Mouse (Mus musculus) monocyte, adult 2 months (primary cell): Measurements from ENCODE around the gene Vwf.
A peak's percentile ranks its signal among the peaks of the same experiment; 100 is the strongest.

Source experiments
- DNase-seq, 2 experiments: peaks; one replicate each; pipeline ENCODE4 v3.0.0; 2022; ENCODE audit warnings: low spot score in 2 of 2, low read depth in 1 of 2

Gene Vwf

DNA sequence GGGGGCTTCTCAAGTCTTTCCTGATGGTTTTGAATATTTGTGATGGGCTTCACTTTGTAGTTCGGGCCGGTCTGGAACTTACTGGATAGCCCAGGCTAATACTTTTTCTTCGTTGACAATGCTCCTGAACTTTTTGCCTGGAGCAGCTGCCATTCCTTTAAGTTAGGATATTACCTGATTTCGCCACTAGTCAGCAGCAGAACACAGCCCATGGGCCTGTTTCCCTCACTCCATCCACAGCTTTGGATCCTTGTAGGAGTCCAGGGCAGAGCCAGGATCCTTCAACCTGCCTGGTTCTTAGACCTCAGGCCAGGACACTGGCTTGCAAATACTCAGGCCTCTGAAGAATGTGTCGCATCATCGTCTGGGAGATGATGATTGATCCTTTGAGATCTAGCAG, 74.2 kb downstream of the Vwf start:
- DNase-seq, result no peak

DNA sequence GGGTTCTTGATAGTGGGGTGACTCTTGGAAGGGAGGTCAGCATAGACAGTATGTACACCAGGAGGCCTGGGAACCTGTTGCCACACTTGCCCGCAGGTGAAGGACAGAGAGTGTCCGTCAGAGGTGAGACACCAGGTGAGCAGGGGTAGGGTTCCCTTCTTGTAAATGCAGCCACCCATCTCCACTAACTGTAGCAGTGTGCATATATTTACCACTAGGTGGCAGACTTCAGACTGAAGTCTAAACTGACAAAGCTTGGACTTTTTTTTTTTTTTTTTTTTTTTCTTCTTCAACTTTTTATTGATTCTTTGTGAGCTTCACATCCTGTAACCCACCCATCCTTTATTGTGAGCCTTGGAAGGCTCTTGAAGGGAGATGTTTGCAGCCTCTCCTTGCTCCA, 75.9 kb downstream of the Vwf start:
- no peak for DNase-seq

- no peak for DNase-seq
These were observed 93.9 kb downstream of the Vwf start for GRCm38 (mm10) chr6:125640486-125640885.

DNA sequence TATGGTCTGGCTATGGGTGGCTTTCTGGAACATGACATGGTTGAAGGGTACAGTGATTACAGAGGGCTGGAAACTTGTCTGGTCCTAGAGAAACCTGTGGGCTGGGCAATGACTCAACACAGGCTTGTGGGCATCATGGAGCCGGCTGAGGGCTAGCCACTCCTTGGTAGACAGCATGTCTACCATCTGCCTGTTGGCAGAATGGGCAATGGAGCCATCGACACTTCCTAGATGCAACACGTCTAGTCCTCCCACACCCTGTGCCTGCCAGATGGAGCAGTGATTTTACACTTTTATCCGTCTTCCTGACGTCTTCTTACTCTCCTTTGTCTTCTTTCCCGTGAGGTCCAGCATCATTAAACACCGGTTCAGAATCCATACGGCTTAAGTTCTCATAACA, 94.6 kb downstream of the Vwf start:
- DNase-seq, result no peak

DNA sequence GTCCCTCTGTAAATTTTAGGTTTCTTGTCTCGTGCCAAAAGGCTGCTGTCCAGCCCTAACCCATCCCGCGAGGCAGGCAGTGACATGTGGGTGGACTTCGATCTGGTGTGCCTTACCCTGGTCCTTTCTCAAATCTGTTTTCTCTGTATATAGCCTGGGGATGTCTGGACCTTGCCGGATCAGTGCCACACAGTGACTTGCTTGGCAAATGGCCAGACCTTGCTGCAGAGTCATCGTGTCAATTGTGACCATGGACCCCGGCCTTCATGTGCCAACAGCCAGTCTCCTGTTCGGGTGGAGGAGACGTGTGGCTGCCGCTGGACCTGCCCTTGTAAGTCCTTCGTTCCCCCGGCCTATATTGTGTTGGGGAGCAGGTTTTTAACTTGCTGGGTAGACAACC, 102.4 kb downstream of the Vwf start:
- DNase-seq, result no peak

GRCm38 (mm10) chr6:125651335-125651734, 104.8 kb downstream of the Vwf start:
- DNase-seq, result peak; percentile 31 to 52

DNA sequence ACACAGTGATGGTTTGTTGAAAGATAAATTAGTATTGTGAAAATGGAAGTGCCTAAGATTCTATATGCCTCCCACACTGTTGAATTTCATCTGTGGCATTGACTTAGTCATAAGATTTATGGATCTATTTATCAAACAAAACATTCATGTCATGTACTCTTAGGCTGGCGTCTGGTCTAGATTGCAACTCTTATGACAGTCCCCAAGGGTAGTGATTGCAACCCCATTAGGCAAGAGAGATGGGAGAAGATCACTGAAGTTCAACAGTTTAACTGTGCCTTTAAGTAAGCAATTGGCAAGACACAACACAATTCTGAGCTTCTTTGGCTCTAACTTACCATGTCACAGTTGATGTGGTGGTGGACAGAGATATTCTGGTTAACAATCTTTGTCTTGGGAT, 106.8 kb downstream of the Vwf start:
- no peak for DNase-seq

DNA sequence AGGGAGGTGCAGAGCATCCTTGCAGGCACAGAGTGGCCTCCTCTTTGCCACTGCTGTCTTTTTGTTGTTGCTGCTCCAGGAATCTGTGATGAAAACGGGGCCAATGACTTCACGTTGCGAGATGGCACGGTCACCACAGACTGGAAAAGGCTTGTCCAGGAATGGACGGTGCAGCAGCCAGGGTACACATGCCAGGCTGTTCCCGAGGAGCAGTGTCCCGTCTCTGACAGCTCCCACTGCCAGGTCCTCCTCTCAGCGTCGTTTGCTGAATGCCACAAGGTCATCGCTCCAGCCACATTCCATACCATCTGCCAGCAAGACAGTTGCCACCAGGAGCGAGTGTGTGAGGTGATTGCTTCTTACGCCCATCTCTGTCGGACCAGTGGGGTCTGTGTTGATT, 110.3 kb downstream of the Vwf start:
- no peak for DNase-seq

GRCm38 (mm10) chr6:125657966-125658365, 111.4 kb downstream of the Vwf start:
- DNase-seq, result no peak

DNA sequence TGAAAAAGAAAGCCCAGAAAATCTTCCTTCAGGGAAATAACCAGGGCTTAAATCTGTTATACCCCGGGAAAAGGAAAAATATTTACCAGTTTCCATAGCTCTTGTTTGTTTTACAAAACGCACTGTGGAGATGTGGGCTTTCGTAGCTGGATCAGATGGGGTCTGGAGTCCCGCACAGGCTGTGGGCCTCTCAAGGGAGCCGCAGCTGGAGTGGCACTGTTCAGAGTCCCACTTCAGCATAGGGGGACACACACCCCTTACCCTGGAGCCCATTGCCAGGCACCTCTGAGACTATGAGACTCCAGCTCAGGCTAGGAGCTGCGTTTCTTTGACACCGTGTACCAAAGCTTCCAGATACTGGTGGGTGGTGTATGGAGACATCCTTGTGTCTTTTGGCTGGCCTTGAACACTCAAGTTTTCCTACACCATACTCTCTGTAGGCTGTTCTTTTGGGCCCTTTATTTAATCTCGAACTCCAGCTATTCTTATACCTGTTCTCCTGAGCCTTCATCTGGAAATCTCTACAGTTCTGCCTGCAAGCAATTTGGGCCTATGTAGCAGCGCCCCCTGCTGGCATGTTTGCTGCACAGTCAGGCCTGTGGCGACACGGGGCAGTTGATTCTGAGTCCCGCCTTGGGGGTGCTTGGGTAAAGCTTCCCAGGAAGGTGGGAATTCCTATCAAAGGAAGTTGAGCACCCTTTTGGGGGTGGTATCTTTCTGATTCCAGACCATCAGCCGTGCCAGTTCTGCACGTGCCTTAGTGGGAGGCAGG, 114.7 kb downstream of the Vwf start:
- peak in 1 of 2 experiments; percentile 66 for DNase-seq

DNA sequence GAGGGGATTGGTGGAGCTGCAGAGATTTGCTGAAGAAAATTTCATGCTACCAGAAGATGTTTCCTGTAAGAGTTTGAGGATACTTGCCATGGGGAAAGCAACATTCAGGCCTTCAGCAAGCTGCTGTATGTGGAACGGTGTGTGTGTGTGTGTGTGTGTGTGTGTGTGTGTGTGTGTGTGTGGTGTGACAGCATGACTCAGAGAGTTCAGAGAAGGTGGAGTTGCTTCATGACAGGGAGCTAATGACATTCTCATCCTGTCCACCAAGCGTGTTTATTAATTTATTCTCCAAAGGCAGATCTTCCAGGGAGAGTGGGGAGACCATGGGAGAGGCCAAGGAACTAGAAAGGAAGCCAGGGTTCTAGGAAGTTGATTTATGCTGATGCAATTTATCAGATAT, 117.3 kb downstream of the Vwf start:
- DNase-seq, result no peak

DNA sequence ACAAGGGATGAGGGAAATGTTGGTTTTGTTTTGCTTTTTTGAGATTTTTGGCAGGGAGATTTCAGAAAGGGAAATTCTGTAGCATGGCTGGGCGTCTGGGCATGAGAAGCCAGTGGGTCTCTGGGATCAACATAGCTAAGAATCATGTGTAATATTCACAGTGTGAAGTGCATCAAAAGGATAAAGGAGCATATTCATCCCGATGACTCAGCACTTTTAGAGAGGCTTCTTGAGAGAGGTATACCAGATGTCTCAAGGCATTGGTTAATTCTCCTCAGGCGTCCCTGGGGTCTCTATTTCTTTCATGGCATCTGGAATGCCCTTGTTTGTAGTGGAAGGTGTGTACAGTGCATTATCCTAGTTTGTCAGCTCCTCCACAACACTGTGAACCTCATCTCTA, 125.3 kb downstream of the Vwf start:
- no peak for DNase-seq

GRCm38 (mm10) chr6:125678492-125678891, 131.9 kb downstream of the Vwf start:
- no peak for DNase-seq

- DNase-seq, result no peak
These were observed 134.0 kb downstream of the Vwf start for GRCm38 (mm10) chr6:125680613-125681012.

DNA sequence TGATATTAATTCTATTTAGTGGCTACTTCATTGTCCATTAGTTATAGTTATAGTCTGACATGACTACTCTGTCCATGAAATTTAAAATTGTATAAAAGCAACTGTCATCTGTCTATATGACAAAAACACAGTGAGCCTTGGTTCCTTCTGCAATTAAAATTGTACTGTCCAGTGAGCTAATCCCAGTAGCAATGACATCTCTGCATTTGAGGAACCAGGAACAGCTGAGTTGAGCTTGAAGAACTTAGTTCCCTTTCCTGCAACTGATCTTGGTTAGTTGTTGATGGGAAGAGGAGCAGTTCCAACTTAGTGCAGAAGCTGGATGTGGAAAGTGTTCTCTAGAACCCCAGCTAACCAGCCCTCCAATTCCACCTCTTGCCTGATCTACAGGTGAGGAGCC, 138.8 kb downstream of the Vwf start:
- DNase-seq, result no peak

GRCm38 (mm10) chr6:125687986-125688385, 141.4 kb downstream of the Vwf start:
- no peak for DNase-seq

GRCm38 (mm10) chr6:125690057-125690703, 143.6 kb downstream of the Vwf start, which contains the start of gene Ano2:
TSS of gene Ano2 (plus strand) at chr6:125690419.
- no peak for DNase-seq

DNA sequence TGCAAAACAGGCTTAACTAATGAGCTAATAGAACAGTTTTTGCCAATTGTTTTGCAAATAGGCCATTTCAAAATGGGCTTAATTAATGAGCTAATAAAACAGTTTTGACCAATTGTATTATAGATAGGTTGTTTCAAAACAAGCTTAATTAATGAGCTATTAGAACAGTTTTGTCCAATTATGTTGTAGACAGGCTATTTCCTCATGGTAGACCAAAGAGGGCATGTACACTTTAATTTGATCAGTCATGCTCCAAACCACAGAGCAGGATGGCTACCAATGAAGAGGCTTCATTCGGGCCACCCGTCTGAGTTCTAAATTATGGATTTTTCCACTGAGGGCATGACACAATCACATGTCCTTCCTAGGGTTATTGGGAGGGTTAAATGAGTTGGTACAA, 154.6 kb downstream of the Vwf start:
- DNase-seq, result no peak

GRCm38 (mm10) chr6:125711261-125711660, 164.7 kb downstream of the Vwf start:
- DNase-seq, result no peak

- no peak for DNase-seq
These were observed 179.8 kb downstream of the Vwf start for GRCm38 (mm10) chr6:125726408-125726807.

- no peak for DNase-seq
These were observed 180.9 kb downstream of the Vwf start for GRCm38 (mm10) chr6:125727484-125727911.

DNA sequence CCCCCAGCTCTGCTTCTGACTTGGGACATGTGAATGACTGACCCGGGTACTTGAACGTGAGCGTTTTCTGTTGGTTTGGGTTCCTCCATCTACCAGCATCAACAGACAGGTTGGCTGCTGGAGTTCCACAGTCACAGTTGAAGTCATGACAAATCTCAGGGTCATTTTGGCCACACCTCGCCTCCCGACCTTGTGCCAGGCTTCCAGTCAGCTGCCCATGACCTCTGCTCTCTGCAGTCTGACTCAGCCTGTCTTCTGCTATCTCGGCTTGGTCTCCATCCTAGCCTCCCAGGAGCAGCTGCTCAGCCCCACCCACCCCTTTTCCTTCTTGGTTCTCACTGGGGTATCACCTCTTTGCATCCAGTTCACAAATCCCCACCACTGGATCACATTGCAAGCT, 182.9 kb downstream of the Vwf start:
- DNase-seq, result no peak
